ENCODE assay signal across 16 mouse cellular contexts in the genomic region with DNA sequence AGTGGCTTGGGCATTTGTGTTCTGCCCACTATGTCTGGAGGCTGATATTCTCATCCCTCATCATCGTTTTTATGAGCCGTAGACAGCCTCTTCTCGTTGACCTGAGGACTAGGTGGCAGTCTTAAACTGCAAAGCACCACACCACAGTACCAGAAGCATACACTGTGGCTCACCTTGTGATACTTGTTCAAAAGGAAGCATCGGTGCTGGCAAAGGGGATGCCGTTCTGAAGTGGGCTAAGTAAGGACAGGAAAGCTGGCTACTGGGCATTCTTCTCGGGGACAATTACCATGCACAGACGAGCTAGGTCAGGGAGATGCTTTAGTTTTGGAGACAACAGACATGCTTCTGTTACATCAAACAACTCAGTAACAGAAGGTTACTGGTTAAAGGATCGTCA. TPM values are rescaled to one million over a fixed set of nuclear protein-coding genes. Genes with fewer than 3 reads are reported as not detected.
DNase-seq lines count a peak whose midpoint lies in the region; ATAC-seq and TF ChIP-seq lines count a peak whose summit lies in the region.
"Had no signal": no experiment of that assay in that cellular context is flagged by ENCODE, and none has a peak within 500 bp of the region (broad histone marks: within the 10 kb centered on the region; RNA-seq: fewer than 3 reads in every experiment).

No protein-coding gene starts in this region.

- no peaks in the 10 kb centered on the region for H3K36me3 ChIP-seq in forebrain, embryonic 15.5 days
- H3K36me3 ChIP-seq in forebrain, postnatal 0 days (ENCODE audit: insufficient read depth) = no peaks in the 10 kb centered on the region
- no peaks in the 10 kb centered on the region for H3K36me3 ChIP-seq in megakaryocyte, embryonic 14.5 days (replicated peaks; ENCODE audit: low read length)
- H3K36me3 ChIP-seq: embryonic facial prominence, embryonic 12.5 days; heart, embryonic 10.5 days; hindbrain, embryonic 10.5 days; kidney, embryonic 15.5 days; limb, embryonic 12.5 days; liver, embryonic 12.5 days; stomach, embryonic 15.5 days had no signal

- no peaks in the 10 kb centered on the region for H3K9me3 ChIP-seq in forebrain, embryonic 15.5 days
- no peaks in the 10 kb centered on the region for H3K9me3 ChIP-seq in forebrain, postnatal 0 days (ENCODE audit: low read length)
- no peaks in the 10 kb centered on the region for H3K9me3 ChIP-seq in megakaryocyte, embryonic 14.5 days
- H3K9me3 ChIP-seq: embryonic facial prominence, embryonic 12.5 days; heart, embryonic 10.5 days; hindbrain, embryonic 10.5 days; kidney, embryonic 15.5 days; limb, embryonic 12.5 days; liver, embryonic 12.5 days; stomach, embryonic 15.5 days had no signal

- no peak overlapping the region for H3K9ac ChIP-seq in forebrain, embryonic 15.5 days (replicated peaks)
- no peak overlapping the region for H3K9ac ChIP-seq in forebrain, postnatal 0 days
- H3K9ac ChIP-seq: embryonic facial prominence, embryonic 12.5 days; kidney, embryonic 15.5 days; limb, embryonic 12.5 days; liver, embryonic 12.5 days; stomach, embryonic 15.5 days had no signal

- no peak overlapping the region for H3K4me2 ChIP-seq in forebrain, embryonic 15.5 days (replicated peaks)
- H3K4me2 ChIP-seq in forebrain, postnatal 0 days (ENCODE audit: low read depth) = no peak overlapping the region
- H3K4me2 ChIP-seq: embryonic facial prominence, embryonic 12.5 days; kidney, embryonic 15.5 days; limb, embryonic 12.5 days; liver, embryonic 12.5 days; stomach, embryonic 15.5 days had no signal

- H3K27ac ChIP-seq in forebrain, embryonic 15.5 days (replicated peaks) = no peak overlapping the region
- no peak overlapping the region for H3K27ac ChIP-seq in forebrain, postnatal 0 days (ENCODE audit: low read depth, low read length)
- H3K27ac ChIP-seq: embryonic facial prominence, embryonic 12.5 days; heart, embryonic 10.5 days; hindbrain, embryonic 10.5 days; kidney, embryonic 15.5 days; limb, embryonic 12.5 days; liver, embryonic 12.5 days; stomach, embryonic 15.5 days had no signal

- no peak overlapping the region for H3K4me3 ChIP-seq in forebrain, embryonic 15.5 days
- H3K4me3 ChIP-seq in forebrain, postnatal 0 days (ENCODE audit: low read depth, low read length) = no peak overlapping the region
- H3K4me3 ChIP-seq in megakaryocyte, embryonic 14.5 days (replicated peaks) = peak overlapping the region; percentile 42
- H3K4me3 ChIP-seq: embryonic facial prominence, embryonic 12.5 days; erythroblast, embryonic 14.5 days; heart, embryonic 10.5 days; hindbrain, embryonic 10.5 days; kidney, embryonic 15.5 days; limb, embryonic 12.5 days; liver, embryonic 12.5 days; stomach, embryonic 15.5 days had no signal

- no peak for DNase-seq in forebrain, postnatal 0 days
- DNase-seq in ovary, postnatal 36 days (ENCODE audit: low spot score) = no peak
- DNase-seq: gastrocnemius, postnatal 25 days had no signal

- no peaks in the 10 kb centered on the region for H3K27me3 ChIP-seq in forebrain, embryonic 15.5 days
- H3K27me3 ChIP-seq in forebrain, postnatal 0 days (ENCODE audit: insufficient read depth, low read length) = no peaks in the 10 kb centered on the region
- no peaks in the 10 kb centered on the region for H3K27me3 ChIP-seq in megakaryocyte, embryonic 14.5 days (replicated peaks)
- H3K27me3 ChIP-seq: embryonic facial prominence, embryonic 12.5 days; liver, embryonic 12.5 days; stomach, embryonic 15.5 days had no signal

- TF ChIP-seq CTCF in forebrain, postnatal 0 days (IDR thresholded peaks at IDR 0.05; ENCODE audit: low read depth) = no peak

- 67% methylated on average over 8 of the region's 8 CpGs for WGBS in forebrain, embryonic 15.5 days
- WGBS in forebrain, postnatal 0 days = 71% methylated on average over 8 of the region's 8 CpGs

- ATAC-seq in forebrain, embryonic 15.5 days (replicated peaks) = peak; percentile 29; the same call in 1 of the 2 replicates
- ATAC-seq in forebrain, postnatal 0 days = no peak
- no peak for ATAC-seq in megakaryocyte, adult 5-6 weeks (ENCODE audit: poor library complexity, severe bottlenecking)
- ATAC-seq in granulocyte monocyte progenitor cell, adult 5-6 weeks (replicated peaks; ENCODE audit: poor library complexity, severe bottlenecking) = peak; percentile 6; the same call in 1 of the 2 replicates
- ATAC-seq in neutrophil, adult 5-6 weeks (ENCODE audit: extremely low read depth, insufficient number of reproducible peaks, low FRiP score, poor library complexity, severe bottlenecking) = peak; percentile 3; the same call in 1 of the 2 replicates
- ATAC-seq: liver, embryonic 12.5 days had no signal

- H3K4me1 ChIP-seq in forebrain, embryonic 15.5 days = no peaks in the 10 kb centered on the region
- no peaks in the 10 kb centered on the region for H3K4me1 ChIP-seq in forebrain, postnatal 0 days (ENCODE audit: insufficient read depth)
- peaks cover 65% of the 10 kb centered on the region for H3K4me1 ChIP-seq in megakaryocyte, embryonic 14.5 days
- H3K4me1 ChIP-seq: embryonic facial prominence, embryonic 12.5 days; heart, embryonic 10.5 days; hindbrain, embryonic 10.5 days; kidney, embryonic 15.5 days; limb, embryonic 12.5 days; liver, embryonic 12.5 days; stomach, embryonic 15.5 days had no signal

RNA-seq across cellular contexts. Expression of a gene that starts 21.4 kb away (rescaled TPM):
- polyA plus RNA-seq in forebrain, embryonic 15.5 days (2015; fragmentation: Nextera tagmentation; extraction: Ambion mirVana) = 0.14 and 0.43 TPM in 2 replicates
- total RNA-seq in forebrain, postnatal 0 days (2014; rRNA removed) = 0.76 and 1.5 TPM in 2 replicates
- polyA plus RNA-seq in forebrain, postnatal 0 days (2015; fragmentation: Nextera tagmentation; extraction: Ambion mirVana) = 0.68 and 1.2 TPM in 2 replicates
- not detected in 2 replicates for polyA plus RNA-seq in megakaryocyte, embryonic 14.5 days (2012; ENCODE audit: insufficient read depth, low replicate concordance)
- total RNA-seq in megakaryocyte, adult 5-6 weeks (2015) = not detected in 2 replicates
- not detected in 2 replicates for total RNA-seq in megakaryocyte, adult 5-6 weeks (2017)
- not detected in 2 replicates for total RNA-seq in granulocyte monocyte progenitor cell, adult 5-6 weeks (2014; fragmentation: Nextera tagmentation)
- 0.36 TPM in 1 of 2 replicates, not detected in the other for total RNA-seq in granulocyte monocyte progenitor cell, adult 5-6 weeks (2017)
- total RNA-seq in neutrophil, adult 5-6 weeks (2017) = 4.8 and 5.5 TPM in 2 replicates
- total RNA-seq: gastrocnemius, postnatal 25 days had no signal
- polyA plus RNA-seq: erythroblast, embryonic 14.5 days had no signal

Comparison
In these comparisons a context has a peak if more than half of its experiments do, and no peak if none do; other contexts are left out.
1. ATAC-seq: peak in forebrain, embryonic 15.5 days (single experiment), granulocyte monocyte progenitor cell, adult 5-6 weeks (single experiment) and neutrophil, adult 5-6 weeks (single experiment); none in forebrain, postnatal 0 days (single experiment) and megakaryocyte, adult 5-6 weeks (single experiment).